Mouse (Mus musculus) erythroblast, embryonic 14.5 days (primary cell): ENCODE data around the gene Fam227b. TPM values are rescaled to one million over a fixed set of nuclear protein-coding genes. Genes with fewer than 3 reads are reported as not detected.

Source experiments
- H3K27me3 ChIP-seq: 2 replicates; pipeline ENCODE4 v1.6.1; 2012; ENCODE audit warnings: inconsistent platforms; ENCODE audit not compliant: control insufficient read depth
- H3K36me3 ChIP-seq: 2 replicates; pipeline ENCODE4 v1.6.1; 2012; ENCODE audit warnings: mild to moderate bottlenecking, inconsistent platforms; ENCODE audit not compliant: control insufficient read depth
- H3K4me1 ChIP-seq: 2 replicates; pipeline ENCODE4 v1.6.1; 2012; ENCODE audit warnings: inconsistent platforms; ENCODE audit not compliant: control insufficient read depth
- H3K4me3 ChIP-seq: replicated peaks from 2 replicates; pipeline ENCODE3; 2012; ENCODE audit warnings: moderate library complexity, mild to moderate bottlenecking, inconsistent platforms
- H3K9me3 ChIP-seq: 2 replicates; pipeline ENCODE4 v1.6.1; 2012; ENCODE audit warnings: low read length, inconsistent platforms, mixed read lengths; ENCODE audit not compliant: control insufficient read depth
- GATA1 ChIP-seq: IDR thresholded peaks from 2 replicates; pipeline ENCODE4 v1.6.1; 2012; ENCODE audit warnings: low read length, inconsistent platforms, mixed read lengths
- TAL1 ChIP-seq: IDR thresholded peaks from 3 replicates; pipeline ENCODE4 v1.6.1; 2012; ENCODE audit warnings: low read length, inconsistent platforms, mixed read lengths
- polyA plus RNA-seq: library from polyadenylated mRNA; stranded (reverse); fragments of >175 nt; gene quantifications from 2 replicates; pipeline ENCODE4 v1.2.3, GENCODE M21; 2012

Gene Fam227b
- polyA plus RNA-seq, 1 experiment = not detected

GRCm38 (mm10) chr2:125948195-125948594, 203.6 kb downstream of the Fam227b start:
- no peak for TF ChIP-seq GATA1
- no peak for TF ChIP-seq TAL1
- Histone ChIP-seq H3K4me3 (no peak overlapping the region), H3K9me3 (no peaks in the 10 kb centered on the region), H3K36me3 (no peaks in the 10 kb centered on the region), H3K4me1 (no peaks in the 10 kb centered on the region), H3K27me3 (no peaks in the 10 kb centered on the region)

- Histone ChIP-seq H3K4me3 (no peak overlapping the region), H3K9me3 (no peaks in the 10 kb centered on the region), H3K36me3 (no peaks in the 10 kb centered on the region), H3K4me1 (no peaks in the 10 kb centered on the region), H3K27me3 (no peaks in the 10 kb centered on the region)
- TF ChIP-seq TAL1 = no peak
These were observed 208.5 kb downstream of the Fam227b start for GRCm38 (mm10) chr2:125943301-125943700.

GRCm38 (mm10) chr2:125941111-125941785, 210.6 kb downstream of the Fam227b start:
- Histone ChIP-seq H3K27me3 (no peaks in the 10 kb centered on the region), H3K4me3 (no peak overlapping the region), H3K9me3 (no peaks in the 10 kb centered on the region), H3K36me3 (no peaks in the 10 kb centered on the region), H3K4me1 (no peaks in the 10 kb centered on the region)
- no peak for TF ChIP-seq TAL1
- TF ChIP-seq GATA1 = no peak

- Histone ChIP-seq H3K27me3 (no peaks in the 10 kb centered on the region), H3K9me3 (no peaks in the 10 kb centered on the region), H3K36me3 (no peaks in the 10 kb centered on the region), H3K4me1 (no peaks in the 10 kb centered on the region), H3K4me3 (no peak overlapping the region)
- TF ChIP-seq TAL1 = no peak
- TF ChIP-seq GATA1 = no peak
These were observed 212.7 kb downstream of the Fam227b start for GRCm38 (mm10) chr2:125938993-125939642.

- no peaks in the 10 kb centered on the region for H3K4me1 ChIP-seq
These were observed 215.4 kb downstream of the Fam227b start for GRCm38 (mm10) chr2:125936396-125936795.

GRCm38 (mm10) chr2:125933977-125934376, 217.8 kb downstream of the Fam227b start:
- Histone ChIP-seq H3K27me3 (no peaks in the 10 kb centered on the region), H3K36me3 (no peaks in the 10 kb centered on the region), H3K4me3 (no peak overlapping the region), H3K4me1 (no peaks in the 10 kb centered on the region), H3K9me3 (no peaks in the 10 kb centered on the region)
- TF ChIP-seq TAL1 (no peak), GATA1 (no peak)

More at GRCm38 (mm10) chr2:125936396-125936795, 215.4 kb downstream of the Fam227b start:
- no peak overlapping the region for H3K4me3 ChIP-seq
- H3K9me3 ChIP-seq = no peaks in the 10 kb centered on the region
- TF ChIP-seq GATA1 (no peak), TAL1 (no peak)
- no peaks in the 10 kb centered on the region for H3K27me3 ChIP-seq
- H3K36me3 ChIP-seq = no peaks in the 10 kb centered on the region

Other genes with a start within 250 kb of the Fam227b start
- not detected in 2 replicates for gene Fgf7, start 117.3 kb downstream of the Fam227b start, polyA plus RNA-seq
- 0.08 TPM in 1 of 2 replicates, not detected in the other for gene Dtwd1, start 137 bp upstream of the Fam227b start, polyA plus RNA-seq
- gene Gm17555, start 63.1 kb upstream of the Fam227b start, polyA plus RNA-seq = not detected in 2 replicates